Mouse (Mus musculus) frontal cortex, postnatal 36 days (tissue): ENCODE results near the gene Tdp1.

Source experiments
- DNase-seq, 2 experiments: peaks; one replicate each; pipeline ENCODE4 v3.0.0; 2022; ENCODE audit warnings: low spot score in 2 of 2

Gene Tdp1

DNA sequence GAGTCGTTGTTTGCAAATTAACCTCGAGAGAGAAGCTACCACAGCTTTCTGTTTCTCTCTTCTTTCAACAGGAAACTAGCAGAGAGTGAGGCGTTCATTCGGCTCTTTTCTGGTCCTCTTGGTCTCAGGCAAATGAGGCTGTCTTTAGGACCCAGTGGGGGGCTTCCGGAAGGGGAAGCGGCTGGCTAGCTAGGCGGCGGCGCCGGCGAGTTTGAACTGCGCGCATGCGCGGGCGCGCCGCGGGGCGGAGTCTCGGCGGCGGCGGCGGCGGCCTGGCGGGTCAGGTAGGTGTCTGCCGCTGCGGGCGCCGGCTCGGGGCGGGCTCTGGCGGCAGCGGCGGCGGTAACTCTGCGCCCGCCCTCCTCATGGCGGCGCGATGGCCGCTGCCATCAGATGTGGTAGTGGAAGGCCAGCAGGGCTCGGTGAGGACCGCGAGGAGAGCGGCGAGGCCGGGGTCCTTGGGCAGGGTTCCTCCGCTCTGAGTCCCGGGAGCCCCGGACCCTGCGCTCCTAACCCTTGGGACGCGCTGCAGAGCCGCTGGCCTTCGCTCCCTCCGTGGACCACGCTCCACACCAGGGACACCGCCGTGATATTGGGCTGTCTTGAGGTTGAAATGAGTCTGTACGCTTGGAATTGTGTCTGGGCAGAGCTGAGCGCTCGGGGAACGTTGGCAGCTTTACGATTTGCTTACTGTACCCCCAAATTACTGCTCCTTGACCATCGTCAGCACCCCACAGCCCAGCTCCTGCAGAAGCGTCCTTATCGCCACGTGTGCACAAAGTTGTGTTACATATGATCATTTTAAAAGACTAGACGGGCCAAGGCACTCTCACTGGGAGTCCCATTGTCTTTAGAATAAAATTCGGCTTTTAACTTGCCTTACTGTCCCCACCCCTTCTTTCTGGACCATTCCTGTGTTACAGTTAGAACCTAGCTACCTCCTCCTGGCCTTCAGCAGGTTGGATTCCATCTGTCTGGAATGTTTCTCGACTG lies at the start of gene Tdp1, which contains the start of gene Efcab11:
Gene Tdp1, plus strand, starts transcription at position 249 of the 993 bp plus-strand sequence.
Gene Efcab11, minus strand, starts transcription at position 171 of the 993 bp plus-strand sequence.
- peak; percentile 88 to 92 for DNase-seq

DNA sequence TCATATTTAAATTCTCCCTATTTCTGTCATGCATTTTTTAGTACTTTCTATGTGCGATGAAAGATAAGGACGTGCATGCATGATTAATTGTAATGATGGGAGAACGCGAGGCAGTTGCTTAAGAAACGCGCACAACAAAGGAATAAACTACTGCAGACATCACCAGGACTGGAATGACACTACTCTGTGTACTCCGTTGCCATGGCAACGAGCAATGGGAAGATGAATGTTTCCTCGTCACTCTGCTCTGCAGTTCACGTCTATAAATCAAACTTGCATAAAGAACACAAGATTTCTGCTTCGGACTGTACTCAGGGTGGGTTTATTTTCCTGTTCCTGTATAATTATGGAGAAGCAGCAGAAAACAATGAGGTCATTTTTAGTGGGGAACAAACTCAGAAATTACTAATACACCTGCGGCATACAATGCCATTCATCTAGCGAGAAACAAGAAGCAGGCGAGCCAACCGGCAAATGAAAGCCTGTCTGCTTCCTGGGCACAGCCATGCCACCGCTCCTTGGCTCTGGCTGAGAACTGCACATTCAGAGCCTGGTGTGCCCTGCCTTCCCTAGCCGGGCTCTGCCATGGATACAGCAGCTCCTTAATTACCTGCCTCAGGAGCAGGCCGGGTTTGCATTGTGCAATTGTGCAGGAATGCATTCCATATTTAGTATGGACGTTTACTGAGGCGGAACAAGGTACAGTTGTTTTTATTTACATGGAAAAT lies 47.7 kb upstream of the Tdp1 start:
- peak in 1 of 2 experiments; percentile 51 for DNase-seq

DNA sequence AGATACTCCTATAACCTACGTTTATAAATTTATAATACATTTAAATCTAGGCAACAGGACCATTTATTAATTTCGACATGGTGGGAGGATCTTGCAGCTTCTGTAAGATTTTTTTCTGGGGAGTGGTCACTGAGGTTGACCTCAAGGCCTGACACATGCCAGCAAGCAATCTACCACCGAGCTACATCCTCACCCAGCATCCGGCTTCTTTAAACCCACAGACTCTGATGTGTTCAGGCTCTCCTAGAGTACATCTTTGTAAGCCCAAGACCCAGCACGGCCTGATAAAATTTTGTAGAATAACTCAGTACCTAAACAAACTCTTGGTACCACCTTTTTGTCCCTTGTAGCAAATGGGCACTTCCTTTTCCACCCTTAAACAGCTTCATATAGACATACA lies 46.8 kb upstream of the Tdp1 start:
- no peak for DNase-seq

DNA sequence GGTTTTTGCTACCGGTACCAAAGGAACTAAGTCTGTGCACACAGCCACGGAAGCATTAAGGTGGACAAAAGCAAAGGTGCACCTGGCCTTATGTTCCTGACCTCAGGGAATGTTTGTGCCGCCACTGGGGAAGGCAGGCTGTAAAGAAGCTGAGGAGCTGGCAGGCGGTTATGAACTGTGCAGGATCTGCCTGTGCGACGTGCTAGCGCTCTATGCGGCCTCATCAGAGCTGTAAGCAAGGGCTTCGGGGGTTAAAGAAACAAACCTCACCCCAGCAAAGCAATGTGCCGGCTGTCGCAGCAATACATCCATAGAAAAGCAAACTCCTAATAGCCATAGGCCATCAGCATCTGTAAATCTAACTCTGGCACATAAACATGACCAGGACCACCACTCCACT lies 46.2 kb upstream of the Tdp1 start:
- DNase-seq, result no peak

DNA sequence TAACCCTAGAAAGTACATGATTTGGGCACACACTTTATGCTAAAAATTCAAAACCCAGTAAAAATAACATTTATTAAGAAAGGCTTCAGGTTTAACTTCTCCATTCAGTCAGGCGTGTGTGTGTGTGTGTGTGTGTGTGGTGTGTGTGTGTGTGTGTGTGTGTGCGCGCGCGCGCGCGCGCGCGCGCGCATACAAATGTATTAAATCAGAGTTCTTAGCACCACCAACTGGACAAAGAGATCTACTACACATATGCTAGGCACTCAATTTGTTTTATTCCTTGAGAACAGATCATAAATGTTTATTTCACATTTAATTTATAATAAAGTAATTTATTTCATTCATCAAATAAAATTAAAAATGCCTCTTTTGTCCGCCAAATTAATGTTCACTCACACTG lies 45.6 kb upstream of the Tdp1 start:
- DNase-seq, result no peak

DNA sequence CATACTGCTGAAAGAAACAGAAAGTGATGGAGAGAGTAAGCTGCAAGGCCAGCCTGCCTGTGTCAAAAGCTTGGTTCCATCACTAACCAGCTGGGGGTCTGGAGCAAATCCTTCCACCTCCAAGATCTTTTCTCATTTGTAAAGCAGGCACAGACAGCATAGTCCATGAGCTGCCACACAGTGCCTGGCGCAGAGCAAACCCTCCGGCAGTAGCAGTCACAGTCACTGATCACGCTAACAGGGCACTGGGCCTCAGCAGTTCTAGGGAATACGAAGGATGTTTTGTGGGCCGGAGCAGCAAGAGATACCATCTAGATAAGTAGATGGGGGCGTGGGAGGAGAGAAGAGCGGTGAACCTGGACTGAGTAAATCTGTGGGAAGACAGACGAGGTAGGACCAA lies 39.4 kb upstream of the Tdp1 start:
- DNase-seq, result no peak

DNA sequence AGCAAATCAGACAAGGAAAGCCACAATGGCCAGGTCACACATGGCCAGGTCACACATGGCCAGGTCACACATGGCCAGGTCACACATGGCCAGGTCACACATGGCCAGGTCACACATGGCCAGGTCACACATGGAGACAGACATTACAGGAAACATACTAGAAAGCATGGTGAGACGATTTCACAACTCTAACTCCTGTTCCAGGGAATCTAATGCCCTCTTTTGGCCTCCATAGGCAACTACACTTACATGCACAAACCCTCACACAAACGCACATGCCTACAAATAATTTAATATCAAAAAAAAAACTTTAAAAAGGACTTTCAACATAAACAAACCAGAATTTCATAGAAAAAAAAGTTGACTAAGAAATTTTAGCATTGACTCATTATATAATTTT lies 34.3 kb upstream of the Tdp1 start:
- DNase-seq, result no peak

DNA sequence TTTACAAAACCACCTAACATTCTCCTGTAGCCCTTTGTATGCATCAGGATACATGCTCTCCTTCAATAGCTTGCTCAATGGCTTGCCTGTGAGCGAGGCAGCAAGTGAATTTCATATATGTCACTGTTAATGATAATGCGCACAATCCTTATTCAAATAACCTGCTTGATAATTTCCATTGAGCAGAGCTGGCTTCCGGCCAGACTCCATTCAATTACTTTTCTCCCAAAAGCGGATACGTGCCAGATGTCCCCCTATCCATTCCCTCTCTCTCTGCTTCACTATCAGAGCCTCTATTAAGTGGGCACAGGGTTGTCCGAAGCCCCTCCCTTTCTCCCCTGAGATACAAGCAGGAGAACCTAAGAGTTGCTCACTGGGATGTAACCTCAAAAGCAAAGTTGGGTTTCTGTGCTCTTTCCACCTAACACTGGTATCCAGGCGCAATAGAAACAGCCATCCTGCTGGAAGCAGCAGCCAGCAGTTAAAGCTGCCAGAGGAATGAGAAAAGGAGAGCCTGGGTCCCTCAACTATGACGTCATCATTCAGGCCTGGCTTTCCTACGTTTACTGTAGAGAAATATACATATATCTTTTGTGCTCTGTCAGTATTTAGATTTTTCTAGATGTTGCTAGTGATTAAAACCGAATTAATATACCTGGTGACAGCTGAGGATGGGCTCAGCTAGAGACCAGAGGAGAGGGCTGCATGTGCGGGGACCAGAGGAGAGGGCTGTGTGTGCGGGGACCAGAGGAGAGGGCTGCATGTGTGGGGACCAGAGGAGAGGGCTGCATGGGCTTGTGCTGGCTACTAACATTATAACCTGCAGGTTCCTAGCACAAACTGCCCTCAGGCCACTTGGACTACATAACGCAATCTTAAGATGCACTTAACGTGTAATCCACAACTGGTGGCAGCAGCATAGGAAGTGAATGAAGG lies 30.7 kb upstream of the Tdp1 start:
- no peak for DNase-seq

DNA sequence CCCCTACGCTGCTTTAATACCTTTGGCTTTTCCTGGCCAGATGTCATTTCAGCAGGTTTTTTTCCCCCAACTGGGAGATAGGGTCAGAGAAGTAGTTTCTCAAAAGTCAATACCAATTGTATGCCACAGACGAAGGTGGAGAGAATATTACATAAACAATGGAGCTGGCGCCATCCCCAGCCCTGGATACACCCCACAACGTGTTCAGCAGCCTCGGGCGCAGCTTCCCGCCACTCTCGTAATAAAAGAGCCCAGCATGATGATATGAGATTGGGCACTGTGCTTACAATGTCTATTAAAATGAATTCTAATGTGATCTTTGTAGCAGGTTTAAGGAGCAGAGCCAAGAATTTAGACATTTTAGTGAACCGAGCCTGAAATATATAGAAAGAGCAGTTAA lies 28.3 kb upstream of the Tdp1 start:
- DNase-seq, result no peak

DNA sequence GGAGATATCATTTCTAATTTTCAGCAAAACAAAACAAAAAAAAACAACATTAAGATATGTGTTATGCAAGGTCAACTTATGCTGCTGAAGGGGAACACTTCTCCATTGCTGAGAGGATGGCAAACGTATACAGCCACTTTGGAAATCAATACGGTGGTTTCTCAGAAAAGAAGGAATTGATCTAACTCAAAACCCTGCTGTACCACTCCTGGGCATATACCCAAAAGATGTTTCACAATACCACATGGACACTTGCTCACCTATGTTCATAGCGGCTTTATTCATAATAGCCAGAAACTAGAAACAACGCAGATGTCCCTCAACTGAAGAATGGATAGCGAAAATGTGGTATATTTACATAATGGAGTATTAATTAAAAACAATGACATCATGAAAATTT lies 25.7 kb upstream of the Tdp1 start:
- no peak for DNase-seq

DNA sequence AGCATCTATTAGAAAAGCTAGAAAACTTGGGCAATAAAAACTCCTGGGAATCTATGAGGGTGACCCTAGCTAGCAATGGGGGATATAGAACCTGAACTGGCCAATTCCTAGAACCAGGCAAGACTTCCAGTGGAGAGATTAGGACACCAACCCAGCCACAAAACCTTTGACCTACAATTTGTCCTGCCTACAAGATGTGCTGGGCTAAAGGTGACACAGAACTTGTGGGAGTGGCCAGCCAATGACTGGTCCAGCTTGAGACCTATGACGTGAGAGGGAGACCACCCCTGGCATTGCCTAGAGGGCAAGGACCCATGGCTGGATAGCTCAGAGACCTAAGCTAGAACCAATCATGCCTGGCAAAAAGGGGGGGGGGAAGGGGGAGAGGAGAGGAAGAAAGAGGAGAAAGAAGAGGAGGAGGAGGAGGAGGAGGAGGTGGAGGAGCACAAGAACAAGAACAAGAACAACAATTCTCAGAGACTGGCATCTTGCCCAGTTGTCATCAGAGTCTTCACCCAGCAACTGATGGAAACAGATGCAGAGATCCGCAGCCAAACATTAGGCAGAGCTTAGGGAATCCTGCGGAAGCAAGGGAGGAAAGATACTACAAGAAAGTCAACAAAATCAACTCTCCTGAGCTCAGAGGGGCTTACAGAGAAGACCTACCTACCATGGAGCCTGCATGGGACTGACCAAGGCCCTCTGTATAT lies 24.8 kb upstream of the Tdp1 start:
- no peak for DNase-seq

DNA sequence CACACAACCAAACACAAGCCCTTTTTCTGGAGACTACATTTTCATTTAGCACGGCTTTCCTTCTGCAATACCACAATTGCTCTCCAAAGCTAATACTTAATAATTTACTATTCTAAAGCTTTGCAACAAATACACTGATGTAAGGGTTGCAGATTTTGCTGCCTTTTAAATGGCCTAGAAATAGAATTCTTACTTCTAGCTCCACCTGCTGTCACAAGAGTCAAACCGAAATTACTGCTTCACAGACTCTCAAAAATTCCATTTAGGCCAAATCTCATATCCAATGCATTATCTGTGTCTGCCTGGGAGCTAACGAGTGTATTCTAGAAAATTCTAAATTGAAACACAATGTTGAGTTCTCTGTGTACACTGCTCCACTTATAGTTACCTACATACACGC lies 23.3 kb upstream of the Tdp1 start:
- peak in 1 of 2 experiments; percentile 28 for DNase-seq

DNA sequence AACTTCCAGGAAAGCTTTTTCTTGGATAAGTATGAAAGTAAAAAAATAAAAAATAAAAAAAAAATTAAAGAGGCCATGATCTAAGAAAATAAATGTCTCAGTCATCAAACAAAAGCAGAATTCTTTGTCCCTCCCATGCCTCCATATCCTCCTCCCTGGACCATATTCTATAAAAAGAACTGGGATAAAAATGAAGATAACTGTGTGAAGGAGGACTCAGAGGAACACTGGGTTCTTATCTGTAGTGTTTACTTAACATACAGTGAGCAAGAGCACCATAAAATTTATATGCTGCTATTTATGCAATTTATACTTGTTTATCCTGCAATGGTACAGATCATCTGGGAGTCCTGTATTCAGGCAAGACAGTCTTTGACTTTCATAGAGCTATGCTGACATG lies 19.7 kb upstream of the Tdp1 start:
- DNase-seq, result no peak

DNA sequence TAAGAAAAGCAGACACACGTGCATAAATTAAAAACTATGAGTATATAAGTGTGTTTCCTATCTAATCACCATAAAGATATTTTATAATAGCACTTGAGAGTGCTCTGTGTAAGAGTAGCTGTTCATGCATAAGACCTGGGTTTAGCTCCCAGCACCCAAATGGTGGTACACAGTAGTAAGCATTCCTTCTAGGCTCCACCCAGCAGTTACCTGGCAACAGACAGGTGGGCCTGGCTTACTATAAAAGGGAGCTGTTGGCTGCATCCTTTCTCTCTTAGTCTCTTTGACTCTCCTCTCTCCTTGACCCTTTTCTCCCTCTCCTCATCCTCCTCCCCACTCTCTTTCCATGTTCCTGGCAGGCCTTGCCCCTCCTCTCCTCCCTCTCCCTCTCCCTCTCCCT lies 15.5 kb upstream of the Tdp1 start:
- no peak for DNase-seq

DNA sequence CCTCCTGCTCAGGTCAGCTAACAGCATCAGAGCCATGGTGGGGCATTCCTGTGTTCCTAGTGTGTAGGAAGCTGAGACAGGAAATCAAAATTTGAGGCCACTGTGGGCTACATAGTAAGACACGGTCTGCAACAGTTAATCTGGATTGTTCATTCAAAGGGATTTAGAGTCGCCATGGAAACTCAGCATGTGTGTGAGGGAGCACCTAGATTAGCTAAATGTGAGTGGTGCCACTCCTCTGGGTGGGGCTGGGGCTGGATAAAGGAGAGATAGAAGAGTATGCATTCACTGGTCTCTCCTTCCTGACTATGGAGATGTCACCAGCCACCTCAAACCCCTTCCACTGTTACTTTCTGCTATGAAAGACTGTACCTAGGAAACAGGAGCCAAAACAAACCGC lies 10.9 kb upstream of the Tdp1 start:
- DNase-seq, result no peak

DNA sequence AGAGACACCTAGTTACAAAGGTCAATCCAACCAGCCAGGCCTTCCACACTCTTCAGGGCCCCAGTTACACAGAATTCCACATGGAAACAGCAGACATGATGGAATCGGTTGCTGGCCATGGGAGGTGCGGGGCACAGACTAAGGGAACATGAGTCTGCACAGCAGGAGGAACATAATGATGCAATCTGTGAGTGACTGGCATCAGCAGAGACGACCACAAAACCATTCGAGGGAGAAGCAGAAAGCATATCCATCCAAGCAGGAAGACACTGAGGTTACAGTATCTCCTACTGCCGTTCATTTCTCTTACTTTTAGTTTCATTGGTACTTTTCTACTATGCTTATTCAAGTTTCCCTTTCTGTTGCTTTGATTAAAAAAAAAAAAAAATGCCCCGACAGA lies 9.7 kb upstream of the Tdp1 start:
- DNase-seq, result no peak

DNA sequence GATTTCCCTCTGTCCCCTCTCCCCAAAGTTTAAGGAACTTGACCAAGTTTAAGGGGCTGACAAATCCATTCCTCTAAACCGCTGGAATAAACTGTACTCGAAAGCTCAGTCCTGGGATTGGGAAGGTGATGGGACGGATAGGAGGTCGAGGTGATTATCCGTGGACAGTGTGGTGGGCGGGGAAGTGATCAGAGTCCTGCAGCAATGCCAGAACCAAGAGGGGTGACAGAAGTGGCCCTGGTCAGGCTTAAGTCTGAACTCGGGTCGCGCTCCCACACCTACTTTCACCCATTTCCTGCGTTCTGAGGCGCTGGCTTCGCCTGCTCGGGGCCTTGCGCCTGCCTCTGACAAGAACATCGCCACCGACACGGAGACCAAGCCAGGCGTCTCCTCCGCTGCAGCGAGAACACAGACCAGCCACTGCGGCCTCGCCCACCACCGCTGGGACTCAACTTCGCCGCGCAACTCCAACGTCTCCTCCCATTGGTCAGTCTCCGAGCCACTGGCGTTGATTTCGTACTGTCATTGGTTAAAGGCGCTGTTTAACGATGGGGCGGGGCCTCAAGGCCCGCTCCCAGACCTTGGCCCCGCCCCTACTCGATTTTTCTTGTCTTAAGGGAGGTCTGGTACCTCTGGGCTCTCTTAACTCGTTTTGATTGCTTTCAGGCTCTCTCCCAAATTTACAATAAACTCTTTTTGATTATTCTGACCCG lies 1.2 kb upstream of the Tdp1 start:
- peak; percentile 79 to 84 for DNase-seq

DNA sequence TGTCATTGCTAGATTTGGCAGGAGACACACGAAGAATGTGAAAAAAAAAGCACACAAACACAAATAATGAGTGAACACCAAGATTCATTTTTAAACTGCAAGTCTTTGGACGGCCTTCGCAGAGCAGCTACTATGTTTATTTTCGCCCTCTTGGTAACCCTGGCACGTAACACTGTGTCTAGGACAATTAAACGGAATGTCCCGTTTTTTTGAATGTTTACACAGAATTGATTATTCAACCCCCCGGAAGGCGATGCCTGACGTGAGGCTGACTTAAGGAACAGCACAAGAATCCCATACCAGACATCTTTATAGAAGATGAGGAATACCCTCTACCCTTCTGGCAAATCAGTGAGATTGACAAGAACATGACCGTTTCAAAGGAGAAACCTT lies 608 bp upstream of the Tdp1 start:
- peak in 1 of 2 experiments; percentile 22 for DNase-seq

DNA sequence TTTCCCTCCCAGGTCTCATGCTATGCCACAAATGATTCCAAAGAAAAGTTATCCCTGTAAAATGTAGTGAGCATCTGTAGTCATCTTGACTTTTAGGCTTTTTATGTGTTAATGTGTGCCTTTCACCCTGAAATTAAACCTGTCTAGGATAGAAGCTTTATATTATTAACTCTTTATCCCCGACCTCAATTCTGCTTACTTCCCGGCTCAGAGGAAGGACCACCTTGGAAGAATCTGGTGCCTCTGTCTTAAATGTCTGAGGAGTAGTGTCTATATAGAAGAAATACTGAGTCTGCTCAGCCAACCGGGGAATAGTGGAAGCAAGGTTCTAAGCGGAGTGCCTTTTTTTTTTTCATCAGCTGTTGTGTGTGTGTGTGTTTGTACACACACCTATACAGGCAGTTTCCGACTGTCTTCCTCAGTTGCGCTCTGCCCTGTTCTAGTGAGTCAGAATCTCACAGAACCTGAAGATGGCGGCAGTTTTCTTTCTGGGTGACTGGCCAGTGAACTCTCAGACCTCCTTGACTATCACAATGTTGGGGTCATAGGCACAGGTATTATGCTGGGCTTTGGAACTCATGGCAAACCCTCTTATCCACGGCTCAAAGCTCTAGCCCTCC lies 1.1 kb downstream of the Tdp1 start:
- no peak for DNase-seq

DNA sequence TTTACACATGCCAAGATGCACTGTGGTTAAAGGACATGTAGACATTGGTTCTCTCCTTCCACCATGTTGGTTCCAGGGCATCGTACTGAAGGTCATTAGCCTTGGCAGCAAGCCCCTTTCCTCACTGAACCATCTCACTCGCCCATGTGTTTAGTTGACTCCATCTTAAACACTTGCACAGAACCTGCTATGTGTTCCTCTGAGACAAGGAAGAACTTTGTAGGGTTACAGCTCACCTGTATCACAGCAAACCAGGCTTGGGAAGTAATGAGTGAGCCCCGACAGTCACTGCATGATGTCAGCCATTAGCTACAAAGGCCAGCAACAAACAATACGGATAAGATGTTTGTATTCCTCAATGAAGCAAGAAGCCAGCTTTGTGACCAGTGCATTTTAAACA lies 13.5 kb downstream of the Tdp1 start:
- DNase-seq, result no peak
